Mouse (Mus musculus): ENCODE data around the gene Hip1.

GRCm38 (mm10) chr5:135471747-135472146 lies 73.2 kb downstream of the Hip1 start:
- TF ChIP-seq FLI1 (IDR thresholded peaks at IDR 0.05; ENCODE audit: low read length): no peak
- TF ChIP-seq GATA1 (IDR thresholded peaks at IDR 0.05; ENCODE audit: borderline replicate concordance, low read length): no peak
